Mouse (Mus musculus) ovary, adult 18-20 months (tissue): Measurements from ENCODE around the gene Slc5a5.
A peak's percentile ranks its signal among the peaks of the same experiment; 100 is the strongest.

Source experiments
- DNase-seq: peaks from one replicate; pipeline ENCODE4 v3.0.0; 2022; ENCODE audit warnings: low spot score, mixed read lengths

Slc5a5 gene

GRCm38 (mm10) chr8:70892022-70892895, at the start of gene Slc5a5:
Slc5a5 (minus strand) TSS chr8:70892757.
- no peak for DNase-seq

GRCm38 (mm10) chr8:70941478-70941877, 48.9 kb upstream of the Slc5a5 start:
- DNase-seq: no peak

DNA sequence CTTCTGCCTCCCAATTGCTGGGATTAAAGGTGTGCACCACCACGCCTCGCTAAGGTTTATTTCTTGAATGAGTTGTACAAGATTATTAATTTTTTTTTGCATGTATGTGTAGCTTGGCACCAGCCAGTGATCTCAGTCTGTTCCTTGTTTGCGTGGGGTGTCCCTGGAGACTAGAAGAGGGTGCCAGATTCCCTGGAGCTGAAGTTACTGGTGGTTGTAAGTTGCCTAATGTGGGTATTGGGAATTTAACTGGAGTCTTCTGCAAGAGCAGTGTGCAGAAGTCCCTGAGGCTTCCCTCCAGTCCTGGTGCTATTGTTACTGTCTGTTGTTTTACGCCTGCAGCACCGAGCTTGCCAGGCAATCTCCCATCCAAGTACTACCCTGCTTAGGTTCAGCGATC, 44.6 kb upstream of the Slc5a5 start:
- DNase-seq: no peak

- DNase-seq: no peak
Measured at GRCm38 (mm10) chr8:70934786-70935185, 42.2 kb upstream of the Slc5a5 start.

DNA sequence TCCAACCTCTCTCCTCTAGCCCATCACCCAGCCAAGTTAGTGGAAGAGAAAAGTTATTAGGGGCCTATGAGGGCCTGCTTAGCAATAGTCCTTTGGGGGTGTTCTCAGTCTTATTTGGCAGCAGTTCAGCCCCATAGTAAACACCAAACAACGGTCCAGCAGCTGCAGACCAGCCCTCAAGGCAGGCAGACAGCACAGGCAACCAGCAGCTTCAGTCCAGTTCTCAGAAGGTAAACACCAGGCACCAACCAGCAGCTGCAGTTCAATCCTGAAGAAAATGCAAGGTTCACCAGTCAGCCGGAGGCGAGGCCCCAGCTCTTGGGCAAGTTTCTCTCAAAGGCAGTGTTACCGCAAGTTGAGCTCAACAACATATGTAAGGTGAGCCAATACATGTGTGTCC, 40.5 kb upstream of the Slc5a5 start:
- DNase-seq: no peak

- no peak for DNase-seq
Measured at GRCm38 (mm10) chr8:70931731-70932130, 39.2 kb upstream of the Slc5a5 start.

GRCm38 (mm10) chr8:70928778-70929322, 36.3 kb upstream of the Slc5a5 start:
- DNase-seq: no peak

GRCm38 (mm10) chr8:70928096-70928495, 35.5 kb upstream of the Slc5a5 start:
- no peak for DNase-seq

DNA sequence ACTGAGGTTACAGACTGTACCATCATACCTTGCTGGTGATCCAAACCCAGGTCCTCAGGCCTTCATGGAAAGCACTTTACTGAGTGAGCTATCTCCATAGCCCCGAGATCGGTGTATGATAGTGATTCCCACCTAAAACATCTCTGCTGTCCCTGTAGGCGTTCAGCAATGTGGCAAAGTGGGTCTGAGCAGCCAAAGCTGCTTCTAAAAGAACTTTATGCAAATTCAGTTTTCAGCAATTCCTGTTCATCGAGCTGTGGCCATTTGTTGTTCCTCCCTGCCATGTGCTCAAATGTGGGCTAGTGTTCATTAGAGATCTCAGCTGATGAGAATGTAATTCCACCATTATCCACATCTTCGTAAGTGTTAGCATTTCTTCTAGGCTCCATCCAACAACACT, 33.8 kb upstream of the Slc5a5 start:
- DNase-seq: no peak

DNA sequence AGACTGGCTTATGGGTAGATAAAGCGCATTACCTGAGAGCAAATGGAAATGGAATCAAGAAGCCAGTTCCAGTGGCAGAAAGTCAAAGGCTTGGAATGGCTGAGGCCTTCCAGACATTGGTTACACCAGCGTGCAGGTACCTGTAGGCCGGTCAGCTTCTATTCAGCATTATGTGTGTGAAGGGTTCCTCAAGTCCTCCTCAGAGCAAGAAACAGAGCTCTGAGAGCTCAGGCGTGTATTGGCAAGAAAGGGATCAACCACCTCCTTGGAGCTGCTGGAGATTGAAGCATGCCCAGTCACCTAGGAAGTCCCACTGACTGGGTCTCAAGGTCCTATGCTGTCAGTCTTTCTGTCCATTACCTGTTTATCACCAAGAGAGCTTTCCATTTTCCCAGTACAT, 33.2 kb upstream of the Slc5a5 start:
- DNase-seq: no peak

DNA sequence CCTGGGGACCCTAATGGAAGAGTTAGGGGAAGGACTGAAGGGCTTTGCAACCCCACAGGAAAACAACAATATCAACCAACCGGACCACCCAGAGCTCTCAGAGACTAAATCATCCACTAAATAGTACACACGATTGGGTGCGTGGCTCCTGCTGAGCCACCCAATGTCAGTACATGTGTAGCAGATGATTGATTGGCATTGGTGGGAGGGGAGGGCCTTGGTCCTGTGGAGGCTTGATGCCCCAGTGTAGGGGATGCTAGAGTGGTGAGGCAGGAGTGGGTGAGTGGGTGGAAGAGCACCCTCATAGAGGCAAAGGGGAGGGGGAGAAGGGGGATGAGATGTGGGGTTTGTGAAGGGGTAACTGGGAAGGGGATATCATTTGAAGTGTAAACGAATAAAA, 31.6 kb upstream of the Slc5a5 start:
- no peak for DNase-seq

GRCm38 (mm10) chr8:70920049-70920922, 27.7 kb upstream of the Slc5a5 start:
- no peak for DNase-seq

DNA sequence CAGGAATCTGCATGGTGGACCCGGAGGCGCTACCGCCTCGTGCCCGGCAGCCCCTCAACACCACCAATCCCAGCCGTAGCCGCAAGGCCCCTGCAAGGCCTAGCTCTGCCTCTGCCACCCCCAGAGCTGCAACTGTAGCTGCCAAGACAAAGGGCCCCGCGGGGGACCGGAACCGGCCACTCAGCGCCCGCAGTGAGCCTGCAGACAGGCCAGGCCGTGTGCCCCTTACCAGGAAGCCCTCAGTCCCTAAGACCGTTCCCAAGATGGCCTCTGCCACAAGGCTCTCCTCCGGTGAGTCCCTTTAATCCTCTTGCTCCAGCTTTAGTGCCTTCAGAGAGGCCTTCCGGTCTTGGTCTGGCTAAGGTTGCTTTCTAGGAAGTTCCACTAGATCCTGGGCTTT, 22.1 kb upstream of the Slc5a5 start:
- DNase-seq: no peak

- DNase-seq: no peak
Measured at GRCm38 (mm10) chr8:70913523-70913922, 21.0 kb upstream of the Slc5a5 start.

GRCm38 (mm10) chr8:70912955-70913354, 20.4 kb upstream of the Slc5a5 start:
- no peak for DNase-seq

GRCm38 (mm10) chr8:70911596-70911995, 19.0 kb upstream of the Slc5a5 start:
- no peak for DNase-seq

DNA sequence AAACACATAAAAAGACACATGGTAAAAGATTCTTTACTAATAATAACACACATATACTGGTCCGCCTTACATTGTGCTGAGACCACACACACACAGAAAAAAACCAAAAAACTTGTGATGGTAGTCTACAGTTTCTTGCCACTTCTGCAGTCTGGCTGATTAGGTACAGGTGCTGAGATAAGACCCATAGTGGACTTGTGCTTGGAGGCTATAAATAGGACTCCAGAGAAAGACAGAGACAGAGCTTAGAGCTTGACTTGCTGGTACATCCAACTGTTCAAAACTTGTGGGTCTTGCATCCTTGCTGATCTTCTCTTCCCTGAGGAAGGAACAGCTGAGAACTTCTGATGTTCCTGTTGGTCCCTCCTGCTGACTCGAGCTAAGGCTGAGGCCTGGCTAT, 15.0 kb upstream of the Slc5a5 start:
- DNase-seq: no peak

- DNase-seq: peak; percentile 62
Measured at GRCm38 (mm10) chr8:70905831-70906736, 13.5 kb upstream of the Slc5a5 start, which contains the start of gene Map1s. Map1s (plus strand) TSS chr8:70905932.

DNA sequence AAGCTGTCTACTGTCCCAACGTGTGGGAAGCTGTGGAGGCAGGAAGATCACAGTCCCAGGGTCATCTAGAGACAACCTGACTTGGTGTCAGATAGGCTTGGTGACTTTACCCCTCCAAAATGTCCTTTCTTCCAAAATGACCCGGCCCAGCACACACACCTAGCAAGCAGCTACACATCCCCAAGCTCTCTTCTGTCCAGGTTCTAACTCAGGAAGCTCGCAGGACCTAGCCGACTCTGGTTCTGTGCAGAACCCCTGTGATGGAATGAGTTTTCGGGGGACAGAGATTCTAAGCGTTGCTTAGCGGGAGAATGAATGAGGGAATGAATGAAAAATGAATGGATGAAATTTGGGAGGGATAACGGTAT, 12.9 kb upstream of the Slc5a5 start:
- DNase-seq: no peak

GRCm38 (mm10) chr8:70904532-70904931, 12.0 kb upstream of the Slc5a5 start:
- no peak for DNase-seq

DNA sequence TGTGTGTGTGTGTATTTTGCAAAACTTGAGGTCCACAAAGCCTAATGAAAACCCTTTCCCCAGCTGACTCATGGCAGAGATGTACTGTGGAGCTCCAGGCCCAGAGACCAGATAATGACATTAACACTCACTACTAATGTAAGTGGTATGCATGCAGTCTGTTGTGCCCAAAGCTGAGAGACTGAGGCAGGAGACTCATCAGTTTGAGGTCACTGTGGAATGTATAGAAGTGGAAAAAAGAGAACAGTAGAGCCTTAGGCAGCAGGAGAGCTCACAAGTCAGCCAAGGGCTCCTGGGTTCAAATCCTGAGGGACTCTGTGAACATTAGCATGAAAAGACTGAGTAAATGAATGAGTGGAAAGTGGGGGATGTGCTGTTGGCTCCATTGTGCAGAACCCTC, 11.0 kb upstream of the Slc5a5 start:
- DNase-seq: no peak

DNA sequence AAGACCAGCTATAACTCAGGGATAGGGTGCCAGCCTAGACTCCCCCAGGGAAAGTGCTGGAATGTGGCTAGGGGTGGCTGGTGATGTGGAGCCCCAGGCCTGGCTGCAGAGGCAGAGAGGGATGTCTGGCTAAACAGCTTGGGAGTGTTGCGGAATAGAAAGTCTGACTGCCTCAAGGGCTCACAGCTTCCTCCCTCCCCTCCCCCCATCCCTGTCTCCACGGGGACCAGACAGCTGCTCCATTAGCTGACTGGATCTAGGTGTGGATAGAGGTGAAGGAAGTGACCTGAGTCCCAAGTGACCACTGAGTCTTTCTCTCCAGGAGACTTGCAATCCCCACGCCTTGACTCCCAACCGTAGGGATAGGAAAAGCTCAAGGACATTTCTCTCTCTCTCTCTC, 10.6 kb upstream of the Slc5a5 start:
- DNase-seq: no peak
